ENCODE assay signal across 16 mouse cellular contexts in genomic region chr7:96095752-96096151, GRCm38 (mm10).
"Had no signal": no experiment of that assay in that cellular context is flagged by ENCODE, and none has a peak within 500 bp of the region (broad histone marks: within the 10 kb centered on the region; RNA-seq: fewer than 3 reads in every experiment).

No protein-coding gene starts in this region.

- H3K4me3 ChIP-seq: neural tube, embryonic 13.5 days; neural tube, embryonic 15.5 days; stomach, embryonic 15.5 days had no signal

- H3K27me3 ChIP-seq: neural tube, embryonic 15.5 days; stomach, embryonic 15.5 days had no signal

- H3K27ac ChIP-seq: neural tube, embryonic 13.5 days; neural tube, embryonic 15.5 days; stomach, embryonic 15.5 days; stomach, postnatal 0 days had no signal

- H3K4me2 ChIP-seq: neural tube, embryonic 13.5 days; neural tube, embryonic 15.5 days; stomach, embryonic 15.5 days had no signal

- H3K9ac ChIP-seq: neural tube, embryonic 13.5 days; neural tube, embryonic 15.5 days; stomach, embryonic 15.5 days had no signal

- DNase-seq: retina, postnatal 1 day; right cerebral cortex, adult 18-20 months; right cerebral cortex, postnatal 14 days; right cerebral cortex, postnatal 25 days; right cerebral cortex, postnatal 4 days; spleen, adult 18-20 months; thymus, adult 18-20 months; thymus, adult 2 months; thymus, postnatal 14 days; thymus, postnatal 25 days; thymus, postnatal 36 days; thymus, postnatal 4 days had no signal

- H3K9me3 ChIP-seq: neural tube, embryonic 13.5 days; neural tube, embryonic 15.5 days; stomach, embryonic 15.5 days had no signal

- H3K4me1 ChIP-seq: neural tube, embryonic 13.5 days; neural tube, embryonic 15.5 days; stomach, embryonic 15.5 days had no signal

- H3K36me3 ChIP-seq: neural tube, embryonic 13.5 days; neural tube, embryonic 15.5 days; stomach, embryonic 15.5 days had no signal
